Mouse (Mus musculus): Measurements from ENCODE around the gene Loxl4. TPM values are rescaled to one million over a fixed set of nuclear protein-coding genes. Genes with fewer than 3 reads are reported as not detected.

The Loxl4 gene
- polyA plus RNA-seq, 1 experiment from 2014 or later: 0.41 TPM

DNA sequence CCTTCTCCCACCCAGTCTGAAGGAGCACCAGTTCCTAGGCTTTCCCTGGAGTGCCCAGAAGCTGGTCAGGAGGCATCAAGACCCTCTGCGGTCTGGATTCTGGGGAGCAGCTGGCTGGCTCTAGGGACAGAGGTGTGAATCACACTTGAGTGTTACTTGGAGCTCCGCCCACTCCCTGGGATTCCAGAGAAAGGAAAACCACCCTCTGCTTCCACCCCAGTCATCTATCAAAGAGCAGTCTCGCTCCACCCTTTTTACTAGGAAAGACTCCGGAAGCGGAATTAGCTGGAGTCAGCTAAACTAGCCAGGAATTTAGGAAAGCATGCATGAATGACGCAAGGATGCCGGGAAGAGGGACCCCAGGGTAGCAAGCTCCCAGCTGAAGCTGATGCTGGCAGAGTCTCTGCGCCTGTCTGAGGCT, 18.9 kb upstream of the Loxl4 start:
- Histone ChIP-seq H3K4me1 (ENCODE audit: control insufficient read depth, insufficient read depth, low read length) (no peaks in the 10 kb centered on the region), H3K4me3 (ENCODE audit: low read depth, low read length) (no peak overlapping the region), H3K36me3 (ENCODE audit: control insufficient read depth, insufficient read depth, low read length) (no peaks in the 10 kb centered on the region), H3K27me3 (ENCODE audit: control insufficient read depth, insufficient read depth, low read length) (no peaks in the 10 kb centered on the region), H3K4me2 (ENCODE audit: low read depth, severe bottlenecking) (peak overlapping the region; percentile 20; the same call in 1 of the 2 replicates), H3K9ac (ENCODE audit: low read length) (no peak overlapping the region), H3K27ac (replicated peaks; ENCODE audit: low read depth, low read length) (no peak overlapping the region), H3K9me3 (ENCODE audit: control insufficient read depth, low read length) (no peaks in the 10 kb centered on the region)
- 4% methylated on average over 8 of the region's 8 CpGs for WGBS
- peak; percentile 37 for DNase-seq (ENCODE audit: low spot score)
- ATAC-seq (ENCODE audit: insufficient number of reproducible peaks, low FRiP score, low TSS enrichment, low read depth): no peak

DNA sequence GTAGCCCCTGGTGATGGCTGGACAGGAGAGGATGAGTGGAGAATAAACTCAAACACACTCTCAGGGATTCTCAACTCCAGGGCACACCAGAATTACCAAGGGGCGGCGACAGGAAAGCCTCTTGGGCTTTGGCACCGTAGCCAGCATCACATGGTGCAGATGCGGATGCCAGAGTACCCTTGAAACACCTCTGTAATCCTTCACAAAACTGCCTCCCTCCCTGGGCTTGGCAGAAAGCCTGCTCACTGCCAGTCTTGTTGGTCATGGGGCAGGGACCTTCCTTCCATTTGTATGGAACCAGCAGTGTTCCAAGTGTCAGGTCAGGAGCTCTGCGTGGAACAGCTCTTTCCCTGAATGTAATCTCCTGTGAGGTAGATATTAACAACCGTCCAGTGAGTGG, 15.5 kb upstream of the Loxl4 start:
- H3K4me1 ChIP-seq (ENCODE audit: control insufficient read depth, insufficient read depth, low read length): no peaks in the 10 kb centered on the region
- no peaks in the 10 kb centered on the region for H3K27me3 ChIP-seq (ENCODE audit: control insufficient read depth, insufficient read depth, low read length)
- no peak overlapping the region for H3K4me3 ChIP-seq (ENCODE audit: low read depth, low read length)
- H3K9ac ChIP-seq (ENCODE audit: low read length): no peak overlapping the region
- H3K9me3 ChIP-seq (ENCODE audit: control insufficient read depth, low read length): no peaks in the 10 kb centered on the region
- no peak overlapping the region for H3K27ac ChIP-seq (replicated peaks; ENCODE audit: low read depth, low read length)
- H3K4me2 ChIP-seq (ENCODE audit: low read depth, severe bottlenecking): no peak overlapping the region
- WGBS: 86% methylated on average over 6 of the region's 6 CpGs
- no peak for DNase-seq (ENCODE audit: low spot score)
- ATAC-seq (ENCODE audit: insufficient number of reproducible peaks, low FRiP score, low TSS enrichment, low read depth): no peak
- no peaks in the 10 kb centered on the region for H3K36me3 ChIP-seq (ENCODE audit: control insufficient read depth, insufficient read depth, low read length)

DNA sequence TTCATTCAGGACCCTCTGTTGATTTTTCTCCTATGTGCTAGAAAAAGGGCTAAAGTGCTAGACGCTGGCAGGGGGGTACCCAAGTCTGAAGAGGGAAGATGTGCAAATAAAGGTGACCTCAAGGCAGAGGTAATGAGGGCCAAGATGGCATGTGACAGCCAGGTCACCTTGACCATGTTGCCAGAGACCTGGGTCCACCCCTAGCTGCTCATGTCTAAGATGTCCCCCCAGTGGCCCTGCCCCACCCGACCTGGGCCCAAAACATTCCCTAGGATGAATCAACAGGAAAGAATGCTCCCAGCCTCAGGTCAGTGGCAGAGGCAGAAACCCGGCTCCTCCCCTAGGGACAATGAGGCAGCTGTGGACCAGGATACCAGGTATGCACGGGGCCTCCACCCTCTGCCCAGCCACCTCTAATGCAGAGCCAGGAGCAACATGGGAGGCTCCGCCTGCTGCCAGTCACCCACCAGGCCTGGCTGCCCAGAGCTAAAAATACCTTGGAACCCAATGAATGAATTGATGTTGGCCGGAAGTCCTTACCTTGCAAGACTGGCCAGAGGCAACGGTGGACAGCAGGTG, 1.1 kb upstream of the Loxl4 start:
- Histone ChIP-seq H3K9ac (ENCODE audit: low read length) (no peak overlapping the region), H3K4me1 (ENCODE audit: control insufficient read depth, insufficient read depth, low read length) (peaks cover 8% of the 10 kb centered on the region), H3K36me3 (ENCODE audit: control insufficient read depth, insufficient read depth, low read length) (no peaks in the 10 kb centered on the region), H3K27ac (replicated peaks; ENCODE audit: low read depth, low read length) (no peak overlapping the region), H3K27me3 (ENCODE audit: control insufficient read depth, insufficient read depth, low read length) (peaks cover 7% of the 10 kb centered on the region; the same call in 1 of the 2 replicates), H3K9me3 (ENCODE audit: control insufficient read depth, low read length) (no peaks in the 10 kb centered on the region), H3K4me3 (ENCODE audit: low read depth, low read length) (no peak overlapping the region), H3K4me2 (ENCODE audit: low read depth, severe bottlenecking) (no peak overlapping the region)
- ATAC-seq (ENCODE audit: insufficient number of reproducible peaks, low FRiP score, low TSS enrichment, low read depth) (no peak), DNase-seq (ENCODE audit: low spot score) (no peak)
- 69% methylated on average over 7 of the region's 7 CpGs for WGBS

DNA sequence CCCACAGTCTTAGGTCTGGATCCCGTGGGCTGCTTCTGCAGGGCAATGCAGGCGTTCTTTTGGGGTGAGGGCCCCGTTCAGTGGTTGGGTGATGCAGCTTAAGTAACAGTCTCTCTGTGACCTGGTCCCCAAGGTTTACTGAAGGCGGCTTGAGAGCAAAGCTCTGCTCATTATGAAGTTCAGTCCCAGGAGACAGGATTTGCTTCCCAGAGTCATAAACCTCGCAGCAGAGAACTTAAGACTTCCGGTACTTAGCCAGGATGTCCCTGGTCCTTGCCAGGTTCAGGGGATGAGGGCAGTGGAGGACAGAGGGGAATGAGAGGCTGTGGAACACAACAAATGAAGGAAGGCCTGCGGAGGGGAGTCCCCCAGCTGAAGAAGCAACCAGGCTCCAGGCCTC, 503 bp upstream of the Loxl4 start:
- H3K27ac ChIP-seq (replicated peaks; ENCODE audit: low read depth, low read length): no peak overlapping the region
- WGBS: 8% methylated on average over 7 of the region's 7 CpGs

DNA sequence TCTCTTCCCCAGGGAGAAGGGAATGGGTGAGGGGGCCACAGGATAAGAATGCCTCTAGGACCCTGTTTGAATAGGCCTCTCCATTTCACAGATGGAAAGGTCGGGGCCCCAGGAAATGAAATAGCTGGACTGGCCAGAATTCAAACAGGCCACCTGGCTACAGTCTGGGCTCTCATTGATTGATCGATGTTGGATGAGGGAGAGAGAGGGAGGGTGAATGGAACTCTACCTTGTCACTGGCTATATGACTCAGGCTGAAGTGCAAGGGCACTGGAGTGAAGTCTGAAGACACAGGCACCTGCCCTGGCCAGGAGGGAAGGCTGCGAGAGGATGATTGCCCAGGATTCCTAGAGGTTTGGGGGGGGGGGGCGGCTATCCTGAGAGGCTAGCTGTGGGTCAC, 867 bp downstream of the Loxl4 start:
- H3K4me1 ChIP-seq (ENCODE audit: control insufficient read depth, insufficient read depth, low read length): peaks cover 8% of the 10 kb centered on the region
- WGBS: 72% methylated on average over 3 of the region's 4 CpGs
- no peak overlapping the region for H3K9ac ChIP-seq (ENCODE audit: low read length)
- DNase-seq (ENCODE audit: low spot score) (no peak), ATAC-seq (ENCODE audit: insufficient number of reproducible peaks, low FRiP score, low TSS enrichment, low read depth) (no peak)
- no peak overlapping the region for H3K4me2 ChIP-seq (ENCODE audit: low read depth, severe bottlenecking)
- no peaks in the 10 kb centered on the region for H3K9me3 ChIP-seq (ENCODE audit: control insufficient read depth, low read length)
- no peak overlapping the region for H3K4me3 ChIP-seq (ENCODE audit: low read depth, low read length)
- no peak overlapping the region for H3K27ac ChIP-seq (replicated peaks; ENCODE audit: low read depth, low read length)
- H3K36me3 ChIP-seq (ENCODE audit: control insufficient read depth, insufficient read depth, low read length): no peaks in the 10 kb centered on the region
- H3K27me3 ChIP-seq (ENCODE audit: control insufficient read depth, insufficient read depth, low read length): peaks cover 7% of the 10 kb centered on the region; the same call in 1 of the 2 replicates

More for the DNA sequence above, 503 bp upstream of the Loxl4 start:
- Histone ChIP-seq H3K4me1 (ENCODE audit: control insufficient read depth, insufficient read depth, low read length) (peaks cover 8% of the 10 kb centered on the region), H3K4me2 (ENCODE audit: low read depth, severe bottlenecking) (peak overlapping the region; percentile 73), H3K4me3 (ENCODE audit: low read depth, low read length) (peak overlapping the region; percentile 29; the same call in 1 of the 2 replicates), H3K36me3 (ENCODE audit: control insufficient read depth, insufficient read depth, low read length) (no peaks in the 10 kb centered on the region), H3K27me3 (ENCODE audit: control insufficient read depth, insufficient read depth, low read length) (peaks cover 7% of the 10 kb centered on the region; the same call in 1 of the 2 replicates), H3K9ac (ENCODE audit: low read length) (no peak overlapping the region), H3K9me3 (ENCODE audit: control insufficient read depth, low read length) (no peaks in the 10 kb centered on the region)
- DNase-seq (ENCODE audit: low spot score): peak; percentile 27
- no peak for ATAC-seq (ENCODE audit: insufficient number of reproducible peaks, low FRiP score, low TSS enrichment, low read depth)

DNA sequence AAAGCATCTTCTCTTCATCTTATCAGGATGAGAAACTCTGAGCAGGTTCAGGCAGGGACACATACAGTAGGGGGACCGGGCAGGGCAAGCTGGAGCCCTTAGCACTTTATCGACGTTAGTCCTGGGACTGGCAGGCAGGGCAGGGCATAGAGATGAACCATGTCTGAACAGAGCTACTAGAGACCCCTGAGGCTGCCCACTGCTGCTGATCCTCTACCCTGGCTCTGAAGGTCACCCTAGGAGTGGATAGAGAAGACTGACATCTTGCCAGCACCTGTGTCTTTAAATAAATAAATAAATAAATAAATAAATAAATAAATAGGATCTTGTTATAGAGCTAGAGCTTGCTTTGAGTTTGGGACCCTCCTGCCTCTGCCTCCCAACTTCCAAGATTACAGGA, 2.9 kb downstream of the Loxl4 start:
- H3K4me3 ChIP-seq (ENCODE audit: low read depth, low read length): no peak overlapping the region
- ATAC-seq (ENCODE audit: insufficient number of reproducible peaks, low FRiP score, low TSS enrichment, low read depth) (no peak), DNase-seq (ENCODE audit: low spot score) (no peak)
- H3K4me1 ChIP-seq (ENCODE audit: control insufficient read depth, insufficient read depth, low read length): peaks cover 8% of the 10 kb centered on the region
- WGBS: 95% methylated on average over 3 of the region's 3 CpGs
- no peak overlapping the region for H3K4me2 ChIP-seq (ENCODE audit: low read depth, severe bottlenecking)
- H3K27me3 ChIP-seq (ENCODE audit: control insufficient read depth, insufficient read depth, low read length): peaks cover 7% of the 10 kb centered on the region; the same call in 1 of the 2 replicates
- H3K9ac ChIP-seq (ENCODE audit: low read length): no peak overlapping the region
- H3K9me3 ChIP-seq (ENCODE audit: control insufficient read depth, low read length): no peaks in the 10 kb centered on the region
- no peaks in the 10 kb centered on the region for H3K36me3 ChIP-seq (ENCODE audit: control insufficient read depth, insufficient read depth, low read length)
- H3K27ac ChIP-seq (replicated peaks; ENCODE audit: low read depth, low read length): no peak overlapping the region

DNA sequence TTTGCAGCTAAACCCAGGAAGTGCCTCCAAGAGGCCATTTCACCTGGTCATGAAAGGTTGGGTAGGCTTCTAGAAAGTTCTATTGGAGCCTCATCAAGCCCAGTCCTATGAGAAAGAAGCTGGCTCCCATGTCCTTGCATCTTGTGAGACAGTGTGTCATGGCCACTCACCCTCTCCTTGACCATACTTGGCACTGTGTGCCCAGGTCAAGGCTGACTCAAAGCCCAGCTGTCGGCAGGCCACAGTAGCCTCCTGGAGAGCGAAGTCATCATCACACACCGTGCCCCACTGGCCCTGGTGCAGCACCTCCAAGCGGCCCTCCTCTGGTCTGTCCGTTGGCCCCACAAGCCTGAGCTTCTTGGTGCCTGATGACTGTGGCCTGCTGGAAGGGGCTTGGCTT, 4.5 kb downstream of the Loxl4 start:
- no peaks in the 10 kb centered on the region for H3K36me3 ChIP-seq (ENCODE audit: control insufficient read depth, insufficient read depth, low read length)
- H3K9ac ChIP-seq (ENCODE audit: low read length): no peak overlapping the region
- H3K27me3 ChIP-seq (ENCODE audit: control insufficient read depth, insufficient read depth, low read length): peaks cover 6% of the 10 kb centered on the region; the same call in 1 of the 2 replicates
- no peak for ATAC-seq (ENCODE audit: insufficient number of reproducible peaks, low FRiP score, low TSS enrichment, low read depth)
- no peak overlapping the region for H3K4me3 ChIP-seq (ENCODE audit: low read depth, low read length)
- no peaks in the 10 kb centered on the region for H3K9me3 ChIP-seq (ENCODE audit: control insufficient read depth, low read length)
- DNase-seq (ENCODE audit: low spot score): no peak
- WGBS: 90% methylated on average over 5 of the region's 5 CpGs
- H3K4me2 ChIP-seq (ENCODE audit: low read depth, severe bottlenecking): no peak overlapping the region
- H3K4me1 ChIP-seq (ENCODE audit: control insufficient read depth, insufficient read depth, low read length): peaks cover 5% of the 10 kb centered on the region
- no peak overlapping the region for H3K27ac ChIP-seq (replicated peaks; ENCODE audit: low read depth, low read length)

DNA sequence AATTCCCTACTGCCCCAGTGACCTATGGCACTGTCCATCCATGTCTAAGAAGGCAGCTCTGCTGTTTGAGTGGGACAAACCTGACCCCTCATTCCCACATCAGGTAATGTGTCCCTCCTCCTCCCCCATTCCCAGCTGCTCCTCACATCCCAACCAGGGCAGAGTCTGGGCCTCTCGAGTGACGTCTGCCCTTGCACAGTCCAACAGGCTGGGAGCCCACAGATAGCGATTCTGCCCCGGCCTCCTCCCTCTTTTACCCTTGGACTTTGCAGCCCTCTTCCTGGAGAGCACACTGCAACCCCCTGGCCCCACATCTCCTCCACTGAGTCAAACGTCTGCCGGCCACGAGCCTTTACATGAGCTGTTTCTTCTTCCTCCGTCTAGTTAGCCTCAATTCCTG, 10.0 kb downstream of the Loxl4 start:
- H3K4me1 ChIP-seq (ENCODE audit: control insufficient read depth, insufficient read depth, low read length): no peaks in the 10 kb centered on the region
- 78% methylated on average over 8 of the region's 8 CpGs for WGBS
- ATAC-seq (ENCODE audit: insufficient number of reproducible peaks, low FRiP score, low TSS enrichment, low read depth): no peak
- no peaks in the 10 kb centered on the region for H3K9me3 ChIP-seq (ENCODE audit: control insufficient read depth, low read length)
- DNase-seq (ENCODE audit: low spot score): no peak
- no peak overlapping the region for H3K4me3 ChIP-seq (ENCODE audit: low read depth, low read length)
- no peaks in the 10 kb centered on the region for H3K27me3 ChIP-seq (ENCODE audit: control insufficient read depth, insufficient read depth, low read length)
- no peak overlapping the region for H3K27ac ChIP-seq (replicated peaks; ENCODE audit: low read depth, low read length)
- no peak overlapping the region for H3K9ac ChIP-seq (ENCODE audit: low read length)
- H3K36me3 ChIP-seq (ENCODE audit: control insufficient read depth, insufficient read depth, low read length): no peaks in the 10 kb centered on the region
- no peak overlapping the region for H3K4me2 ChIP-seq (ENCODE audit: low read depth, severe bottlenecking)

DNA sequence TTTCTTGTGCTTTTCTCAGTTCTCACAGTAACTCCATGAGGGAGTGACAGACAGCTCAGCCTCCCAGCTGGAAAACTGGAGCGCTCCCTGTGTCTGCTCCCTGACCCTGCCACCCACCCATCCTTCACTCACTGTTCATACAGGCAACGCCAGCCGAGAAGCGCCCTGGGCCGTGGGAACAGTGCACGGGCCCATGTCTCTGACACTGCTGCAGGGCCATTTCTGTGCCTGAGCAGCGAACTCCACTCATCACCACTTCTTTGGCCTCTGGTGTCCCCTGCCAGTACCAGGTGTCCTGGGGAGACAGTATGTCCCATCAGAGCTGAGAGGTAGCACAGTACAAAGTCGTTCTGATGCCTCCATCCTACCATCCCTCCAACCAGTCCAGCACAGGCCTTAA, 10.6 kb downstream of the Loxl4 start:
- H3K36me3 ChIP-seq (ENCODE audit: control insufficient read depth, insufficient read depth, low read length): no peaks in the 10 kb centered on the region
- no peak for DNase-seq (ENCODE audit: low spot score)
- 80% methylated on average over 8 of the region's 8 CpGs for WGBS
- H3K4me1 ChIP-seq (ENCODE audit: control insufficient read depth, insufficient read depth, low read length): no peaks in the 10 kb centered on the region
- no peak overlapping the region for H3K4me2 ChIP-seq (ENCODE audit: low read depth, severe bottlenecking)
- H3K9ac ChIP-seq (ENCODE audit: low read length): no peak overlapping the region
- no peak for ATAC-seq (ENCODE audit: insufficient number of reproducible peaks, low FRiP score, low TSS enrichment, low read depth)
- H3K4me3 ChIP-seq (ENCODE audit: low read depth, low read length): no peak overlapping the region
- no peaks in the 10 kb centered on the region for H3K27me3 ChIP-seq (ENCODE audit: control insufficient read depth, insufficient read depth, low read length)
- no peak overlapping the region for H3K27ac ChIP-seq (replicated peaks; ENCODE audit: low read depth, low read length)
- H3K9me3 ChIP-seq (ENCODE audit: control insufficient read depth, low read length): no peaks in the 10 kb centered on the region

All from limb, embryonic 11.5 days (tissue).